Mouse (Mus musculus) midbrain, embryonic 13.5 days (tissue): ENCODE results near the gene Gm17660. TPM values are rescaled to one million over a fixed set of nuclear protein-coding genes. Genes with fewer than 3 reads are reported as not detected.
A peak's percentile ranks its signal among the peaks of the same experiment; 100 is the strongest.

ENCODE experiments used
- ATAC-seq: fragments of 200-750 bp; cut with Nextera tagmentation; 2 replicates; pipeline ENCODE4 v1.8.0; 2017; ENCODE audit warnings: mild to moderate bottlenecking, moderate TSS enrichment, moderate library complexity
- H3K27ac ChIP-seq: fragments of 300-500 bp; sonication (generic); 2 replicates; pipeline ENCODE4 v1.5.1; 2015; ENCODE audit warnings: inconsistent platforms, mild to moderate bottlenecking, moderate library complexity
- H3K27me3 ChIP-seq: fragments of 300-500 bp; sonication (generic); 2 replicates; pipeline ENCODE4 v1.6.1; 2015; ENCODE audit warnings: mild to moderate bottlenecking, inconsistent platforms
- H3K36me3 ChIP-seq: fragments of 300-500 bp; sonication (generic); 2 replicates; pipeline ENCODE4 v1.6.1; 2015; ENCODE audit warnings: mild to moderate bottlenecking, inconsistent platforms
- H3K4me1 ChIP-seq: fragments of 300-500 bp; sonication (generic); replicated peaks from 2 replicates; pipeline ENCODE4 v1.6.1; 2015; ENCODE audit warnings: inconsistent platforms
- H3K4me2 ChIP-seq: fragments of 300-500 bp; sonication (generic); replicated peaks from 2 replicates; pipeline ENCODE4 v1.6.1; 2015; ENCODE audit warnings: moderate library complexity, mild to moderate bottlenecking, inconsistent platforms
- H3K4me3 ChIP-seq: fragments of 300-500 bp; sonication (generic); replicated peaks from 2 replicates; pipeline ENCODE4 v1.5.1; 2015; ENCODE audit warnings: mild to moderate bottlenecking, inconsistent platforms
- H3K9ac ChIP-seq: fragments of 300-500 bp; sonication (generic); replicated peaks from 2 replicates; pipeline ENCODE4 v1.6.1; 2015; ENCODE audit warnings: mild to moderate bottlenecking, inconsistent platforms
- H3K9me3 ChIP-seq: fragments of 300-500 bp; sonication (generic); 2 replicates; pipeline ENCODE4 v1.6.1; 2016; ENCODE audit warnings: mild to moderate bottlenecking, inconsistent platforms
- WGBS: fragments of 180-500 bp; shearing (Covaris S2); methylation state at CpG from one replicate; pipeline ENCODE4 v1.1.7; 2015; 5-methylcytosine and 5-hydroxymethylcytosine counted together
- polyA plus RNA-seq: library from polyadenylated mRNA; unstranded; fragments of >200 nt; fragmentation: Nextera tagmentation; extraction: Ambion mirVana; gene quantifications from 2 replicates; pipeline ENCODE4 v1.2.1, GENCODE M21; 2015

The Gm17660 gene
- polyA plus RNA-seq, result not detected in 2 replicates

GRCm38 (mm10) chr5:104077508-104077907, at the start of gene Gm17660:
TSS of gene Gm17660 (minus strand) at chr5:104077608.
- no peak within 1 kb of the TSS for H3K4me2 ChIP-seq
- H3K4me1 ChIP-seq, result peaks cover 4% of the 10 kb centered on the region
- 96% methylated on average over 7 of the region's 7 CpGs for WGBS
- H3K9ac ChIP-seq, result no peak within 1 kb of the TSS
- no peaks in the 10 kb centered on the region for H3K36me3 ChIP-seq
- no peaks in the 10 kb centered on the region for H3K9me3 ChIP-seq
- peaks cover 13% of the 10 kb centered on the region; the same call in 1 of the 2 replicates for H3K27me3 ChIP-seq
- no peak within 1 kb of the TSS for H3K4me3 ChIP-seq
- no peak for ATAC-seq
- no peak within 1 kb of the TSS for H3K27ac ChIP-seq

- ATAC-seq, result no peak
- Histone ChIP-seq H3K4me3 (no peak overlapping the region), H3K36me3 (no peaks in the 10 kb centered on the region), H3K4me2 (no peak overlapping the region), H3K9me3 (no peaks in the 10 kb centered on the region), H3K27me3 (no peaks in the 10 kb centered on the region), H3K4me1 (0 out of 2 replicates have a peak, but pooled peaks cover 4% of the 10 kb centered on the region), H3K27ac (no peak overlapping the region), H3K9ac (no peak overlapping the region)
- WGBS, result 85% methylated on average over 12 of the region's 12 CpGs
Measured at GRCm38 (mm10) chr5:104126561-104127320, 49.3 kb upstream of the Gm17660 start.

GRCm38 (mm10) chr5:104124016-104124658, 46.7 kb upstream of the Gm17660 start:
- Histone ChIP-seq H3K4me1 (0 out of 2 replicates have a peak, but pooled peaks cover 4% of the 10 kb centered on the region), H3K4me3 (no peak overlapping the region), H3K27me3 (peaks cover 3% of the 10 kb centered on the region; the same call in 1 of the 2 replicates), H3K9ac (no peak overlapping the region), H3K4me2 (no peak overlapping the region), H3K9me3 (no peaks in the 10 kb centered on the region), H3K27ac (no peak overlapping the region), H3K36me3 (no peaks in the 10 kb centered on the region)
- 92% methylated on average over 6 of the region's 6 CpGs for WGBS
- ATAC-seq, result no peak

- Histone ChIP-seq H3K9ac (no peak overlapping the region), H3K4me1 (peaks cover 40% of the 10 kb centered on the region), H3K27me3 (peaks cover 30% of the 10 kb centered on the region), H3K36me3 (no peaks in the 10 kb centered on the region), H3K27ac (no peak overlapping the region), H3K9me3 (no peaks in the 10 kb centered on the region), H3K4me2 (no peak overlapping the region), H3K4me3 (no peak overlapping the region)
- 90% methylated on average over 4 of the region's 4 CpGs for WGBS
- no peak for ATAC-seq
Measured at GRCm38 (mm10) chr5:104115890-104116289, 38.5 kb upstream of the Gm17660 start.

- H3K9ac ChIP-seq, result no peak overlapping the region
- no peaks in the 10 kb centered on the region for H3K9me3 ChIP-seq
- 0 out of 2 replicates have a peak overlapping the region, but pooled peaks have one; percentile 11 for H3K4me2 ChIP-seq
- peaks cover 47% of the 10 kb centered on the region for H3K4me1 ChIP-seq
- peaks cover 27% of the 10 kb centered on the region for H3K27me3 ChIP-seq
- 45% methylated on average over 14 of the region's 14 CpGs for WGBS
- H3K27ac ChIP-seq, result peak overlapping the region; percentile 56
- no peak overlapping the region for H3K4me3 ChIP-seq
- peak; percentile 49 for ATAC-seq
- H3K36me3 ChIP-seq, result no peaks in the 10 kb centered on the region
Measured at GRCm38 (mm10) chr5:104115118-104115517, 37.7 kb upstream of the Gm17660 start.

- Histone ChIP-seq H3K27ac (peak within 1 kb of the TSS; percentile 56), H3K9ac (peak within 1 kb of the TSS; percentile 28), H3K4me3 (peak within 1 kb of the TSS; percentile 22), H3K4me1 (peaks cover 62% of the 10 kb centered on the region), H3K4me2 (peak within 1 kb of the TSS; percentile 28), H3K9me3 (no peaks in the 10 kb centered on the region), H3K27me3 (peaks cover 27% of the 10 kb centered on the region), H3K36me3 (no peaks in the 10 kb centered on the region)
- ATAC-seq, result no peak
- 31% methylated on average over 15 of the region's 15 CpGs for WGBS
Measured at GRCm38 (mm10) chr5:104113491-104114172, 36.2 kb upstream of the Gm17660 start, which contains the start of gene Sparcl1. TSS of gene Sparcl1 (minus strand) at chr5:104113733.

- no peak for ATAC-seq
- Histone ChIP-seq H3K4me3 (peak overlapping the region; percentile 14; the same call in 1 of the 2 replicates), H3K9ac (no peak overlapping the region), H3K4me1 (peaks cover 70% of the 10 kb centered on the region), H3K4me2 (peak overlapping the region; percentile 19; the same call in 1 of the 2 replicates), H3K9me3 (no peaks in the 10 kb centered on the region), H3K27ac (0 out of 2 replicates have a peak overlapping the region, but pooled peaks have one; percentile 4), H3K36me3 (no peaks in the 10 kb centered on the region), H3K27me3 (peaks cover 36% of the 10 kb centered on the region)
- WGBS, result 38% methylated on average over 5 of the region's 5 CpGs
Measured at GRCm38 (mm10) chr5:104112511-104112910, 35.1 kb upstream of the Gm17660 start.

GRCm38 (mm10) chr5:104112016-104112415, 34.6 kb upstream of the Gm17660 start:
- Histone ChIP-seq H3K4me3 (0 out of 2 replicates have a peak overlapping the region, but pooled peaks have one; percentile 14), H3K4me2 (no peak overlapping the region), H3K36me3 (no peaks in the 10 kb centered on the region), H3K27me3 (peaks cover 39% of the 10 kb centered on the region), H3K9me3 (no peaks in the 10 kb centered on the region), H3K4me1 (peaks cover 70% of the 10 kb centered on the region), H3K27ac (peak overlapping the region; percentile 79; the same call in 1 of the 2 replicates), H3K9ac (no peak overlapping the region)
- 22% methylated on average over 9 of the region's 9 CpGs for WGBS
- no peak for ATAC-seq

GRCm38 (mm10) chr5:104110171-104110920, 32.9 kb upstream of the Gm17660 start:
- Histone ChIP-seq H3K4me1 (peaks cover 69% of the 10 kb centered on the region), H3K36me3 (no peaks in the 10 kb centered on the region), H3K4me3 (no peak overlapping the region), H3K9ac (no peak overlapping the region; the same call in 1 of the 2 replicates), H3K27ac (peak overlapping the region; percentile 79), H3K9me3 (no peaks in the 10 kb centered on the region), H3K27me3 (peaks cover 44% of the 10 kb centered on the region), H3K4me2 (peak overlapping the region; percentile 39)
- peak; percentile 80 for ATAC-seq
- WGBS, result 3% methylated on average over 9 of the region's 9 CpGs

- Histone ChIP-seq H3K9ac (peak overlapping the region; percentile 50; the same call in 1 of the 2 replicates), H3K36me3 (no peaks in the 10 kb centered on the region), H3K9me3 (no peaks in the 10 kb centered on the region), H3K4me1 (peaks cover 63% of the 10 kb centered on the region), H3K4me3 (peak overlapping the region; percentile 33), H3K27ac (peak overlapping the region; percentile 79), H3K27me3 (peaks cover 46% of the 10 kb centered on the region), H3K4me2 (peak overlapping the region; percentile 53)
- ATAC-seq, result no peak
- WGBS, result 29% methylated on average over 3 of the region's 3 CpGs
Measured at GRCm38 (mm10) chr5:104109516-104109915, 32.1 kb upstream of the Gm17660 start.

- H3K27me3 ChIP-seq, result peaks cover 46% of the 10 kb centered on the region
- WGBS, result 5% methylated on average over 18 of the region's 18 CpGs
- ATAC-seq, result peak; percentile 70
- H3K9me3 ChIP-seq, result no peaks in the 10 kb centered on the region
- H3K4me3 ChIP-seq, result peak overlapping the region; percentile 33
- no peaks in the 10 kb centered on the region for H3K36me3 ChIP-seq
- peak overlapping the region; percentile 53 for H3K4me2 ChIP-seq
- H3K4me1 ChIP-seq, result peaks cover 62% of the 10 kb centered on the region
- peak overlapping the region; percentile 50 for H3K9ac ChIP-seq
- peak overlapping the region; percentile 79 for H3K27ac ChIP-seq
Measured at GRCm38 (mm10) chr5:104108879-104109369, 31.5 kb upstream of the Gm17660 start.
